Mouse (Mus musculus) embryonic fibroblast, embryonic 13.5 days (primary cell): ENCODE measurements around the gene Usp6nl. TPM values are rescaled to one million over a fixed set of nuclear protein-coding genes. Genes with fewer than 3 reads are reported as not detected.

ENCODE experiments used
- H3K27ac ChIP-seq: 2 replicates; pipeline ENCODE4 v1.5.1; 2012; ENCODE audit warnings: low read length, control low read depth, inconsistent platforms; ENCODE audit not compliant: insufficient read depth
- H3K4me1 ChIP-seq: 2 replicates; pipeline ENCODE4 v1.6.1; 2011; ENCODE audit warnings: low read length; ENCODE audit not compliant: control insufficient read depth, insufficient read depth
- H3K4me3 ChIP-seq: 2 replicates; pipeline ENCODE4 v1.5.1; 2011; ENCODE audit warnings: mild to moderate bottlenecking, control low read depth, low read length; ENCODE audit not compliant: insufficient read depth
- CTCF ChIP-seq: IDR thresholded peaks from 2 replicates; pipeline ENCODE4 v1.5.1; 2011; ENCODE audit warnings: mild to moderate bottlenecking, control low read depth, low read length, moderate library complexity, borderline replicate concordance; ENCODE audit not compliant: insufficient read depth
- POLR2A ChIP-seq: IDR thresholded peaks from 2 replicates; pipeline ENCODE4 v1.6.1; 2011; ENCODE audit warnings: low read depth, mild to moderate bottlenecking, control low read depth, low read length, moderate library complexity
- polyA plus RNA-seq: library from polyadenylated mRNA; stranded (reverse); fragments of >200 nt; gene quantifications from 2 replicates; pipeline ENCODE4 v1.2.4, GENCODE M21; 2011; ENCODE audit warnings: low read depth; ENCODE audit not compliant: missing spikeins, insufficient read length

Usp6nl gene
- polyA plus RNA-seq, 1 experiment, result 13.2 TPM

GRCm38 (mm10) chr2:6479620-6480019 lies 157.2 kb downstream of the Usp6nl start:
- no peak overlapping the region for H3K27ac ChIP-seq
- peaks cover 2% of the 10 kb centered on the region for H3K4me1 ChIP-seq

GRCm38 (mm10) chr2:6481966-6482365 lies 159.5 kb downstream of the Usp6nl start:
- H3K4me3 ChIP-seq, result no peak overlapping the region
- H3K4me1 ChIP-seq, result peaks cover 2% of the 10 kb centered on the region
- H3K27ac ChIP-seq, result no peak overlapping the region
- TF ChIP-seq CTCF, result no peak
- no peak for TF ChIP-seq POLR2A

More at GRCm38 (mm10) chr2:6479620-6480019, 157.2 kb downstream of the Usp6nl start:
- TF ChIP-seq CTCF, result no peak
- no peak overlapping the region for H3K4me3 ChIP-seq

GRCm38 (mm10) chr2:6482411-6482810 lies 159.9 kb downstream of the Usp6nl start:
- H3K4me3 ChIP-seq, result no peak overlapping the region
- H3K27ac ChIP-seq, result no peak overlapping the region
- H3K4me1 ChIP-seq, result peaks cover 2% of the 10 kb centered on the region
- TF ChIP-seq CTCF (no peak), POLR2A (no peak)

GRCm38 (mm10) chr2:6483081-6483992 lies 160.9 kb downstream of the Usp6nl start:
- no peak overlapping the region for H3K27ac ChIP-seq
- no peak for TF ChIP-seq POLR2A
- no peak for TF ChIP-seq CTCF

GRCm38 (mm10) chr2:6484179-6484578 lies 161.7 kb downstream of the Usp6nl start:
- Histone ChIP-seq H3K27ac (no peak overlapping the region), H3K4me3 (no peak overlapping the region), H3K4me1 (no peaks in the 10 kb centered on the region; the same call in none of the 2 replicates)
- TF ChIP-seq POLR2A (no peak), CTCF (no peak)

More at GRCm38 (mm10) chr2:6483081-6483992, 160.9 kb downstream of the Usp6nl start:
- no peak overlapping the region for H3K4me3 ChIP-seq
- H3K4me1 ChIP-seq, result peaks cover under 1% of the 10 kb centered on the region

GRCm38 (mm10) chr2:6487566-6488488 lies 165.4 kb downstream of the Usp6nl start:
- no peak overlapping the region for H3K4me3 ChIP-seq
- no peaks in the 10 kb centered on the region; the same call in none of the 2 replicates for H3K4me1 ChIP-seq
- no peak overlapping the region for H3K27ac ChIP-seq
- no peak for TF ChIP-seq CTCF
- TF ChIP-seq POLR2A, result no peak

- TF ChIP-seq POLR2A (no peak), CTCF (no peak)
- Histone ChIP-seq H3K27ac (no peak overlapping the region), H3K4me3 (no peak overlapping the region), H3K4me1 (no peaks in the 10 kb centered on the region; the same call in none of the 2 replicates)
Measured at GRCm38 (mm10) chr2:6488489-6489056, 166.1 kb downstream of the Usp6nl start.

GRCm38 (mm10) chr2:6490076-6490475 lies 167.6 kb downstream of the Usp6nl start:
- Histone ChIP-seq H3K4me3 (no peak overlapping the region), H3K27ac (no peak overlapping the region), H3K4me1 (no peaks in the 10 kb centered on the region)
- no peak for TF ChIP-seq POLR2A
- TF ChIP-seq CTCF, result no peak

GRCm38 (mm10) chr2:6490870-6491269 lies 168.4 kb downstream of the Usp6nl start:
- no peak overlapping the region for H3K4me3 ChIP-seq
- no peaks in the 10 kb centered on the region for H3K4me1 ChIP-seq
- TF ChIP-seq CTCF (no peak), POLR2A (no peak)
- H3K27ac ChIP-seq, result no peak overlapping the region

GRCm38 (mm10) chr2:6493886-6494285 lies 171.4 kb downstream of the Usp6nl start:
- Histone ChIP-seq H3K27ac (no peak overlapping the region), H3K4me1 (no peaks in the 10 kb centered on the region), H3K4me3 (no peak overlapping the region)
- TF ChIP-seq POLR2A, result no peak
- no peak for TF ChIP-seq CTCF

Other genes with a start within 250 kb of the Usp6nl start
- 0.14 and 0.32 TPM in 2 replicates for gene Proser2, start 192.5 kb upstream of the Usp6nl start, polyA plus RNA-seq
- gene Echdc3, start 109.6 kb upstream of the Usp6nl start, polyA plus RNA-seq, result 0.97 and 1.3 TPM in 2 replicates